Mouse (Mus musculus) heart, postnatal 0 days (tissue): ENCODE measurements around the gene Adora1.

Experiments
- CTCF ChIP-seq: IDR thresholded peaks from 2 replicates; pipeline ENCODE4 v1.5.1; 2016; ENCODE audit warnings: antibody characterized with exemption, control low read depth, low read depth
- EP300 ChIP-seq: IDR thresholded peaks from 2 replicates; pipeline ENCODE4 v1.6.1; 2016; ENCODE audit warnings: antibody characterized with exemption, low read depth

GRCm38 (mm10) chr1:134215751-134216628, 19.2 kb downstream of the Adora1 start:
- TF ChIP-seq CTCF (no peak), EP300 (no peak)
